Mouse (Mus musculus): Measurements from ENCODE around the gene Fat3. TPM values are rescaled to one million over a fixed set of nuclear protein-coding genes. Genes with fewer than 3 reads are reported as not detected.

Fat3 gene
- total RNA-seq, 1 experiment from 2014 or later = 3.1 TPM

- DNase-seq = no peak
Observed at GRCm38 (mm10) chr9:16014115-16014514, 487.0 kb downstream of the Fat3 start.

GRCm38 (mm10) chr9:16011382-16011781, 489.7 kb downstream of the Fat3 start:
- no peak for DNase-seq

GRCm38 (mm10) chr9:16007516-16007915, 493.6 kb downstream of the Fat3 start:
- no peak for DNase-seq

- no peak for DNase-seq
Observed at GRCm38 (mm10) chr9:16002991-16003390, 498.1 kb downstream of the Fat3 start.

GRCm38 (mm10) chr9:15994762-15995161, 506.3 kb downstream of the Fat3 start:
- no peak for DNase-seq

- no peak for DNase-seq
Observed at GRCm38 (mm10) chr9:15994177-15994576, 506.9 kb downstream of the Fat3 start.

GRCm38 (mm10) chr9:15992158-15992846, 508.8 kb downstream of the Fat3 start:
- DNase-seq = no peak

GRCm38 (mm10) chr9:15978317-15978716, 522.8 kb downstream of the Fat3 start:
- no peak for DNase-seq

GRCm38 (mm10) chr9:15976959-15977663, 524.0 kb downstream of the Fat3 start:
- no peak for DNase-seq

- no peak for DNase-seq
Observed at GRCm38 (mm10) chr9:15975999-15976398, 525.1 kb downstream of the Fat3 start.

GRCm38 (mm10) chr9:15972201-15972600, 528.9 kb downstream of the Fat3 start:
- DNase-seq = no peak

- DNase-seq = no peak
Observed at GRCm38 (mm10) chr9:15971393-15971792, 529.7 kb downstream of the Fat3 start.

GRCm38 (mm10) chr9:15964198-15964597, 536.9 kb downstream of the Fat3 start:
- DNase-seq = peak; percentile 65

- DNase-seq = no peak
Observed at GRCm38 (mm10) chr9:15962886-15963285, 538.2 kb downstream of the Fat3 start.

GRCm38 (mm10) chr9:15958224-15958787, 542.8 kb downstream of the Fat3 start:
- DNase-seq = no peak

- peak; percentile 18 for DNase-seq
Observed at GRCm38 (mm10) chr9:15957816-15958215, 543.3 kb downstream of the Fat3 start.

- DNase-seq = no peak
Observed at GRCm38 (mm10) chr9:15955147-15955782, 545.8 kb downstream of the Fat3 start.

- DNase-seq = no peak
Observed at GRCm38 (mm10) chr9:15954338-15954704, 546.8 kb downstream of the Fat3 start.

- no peak for DNase-seq
Observed at GRCm38 (mm10) chr9:15953585-15954337, 547.3 kb downstream of the Fat3 start.

- no peak for DNase-seq
Observed at GRCm38 (mm10) chr9:15948086-15948485, 553.0 kb downstream of the Fat3 start.

GRCm38 (mm10) chr9:15944182-15944581, 556.9 kb downstream of the Fat3 start:
- no peak for DNase-seq

- no peak for DNase-seq
Observed at GRCm38 (mm10) chr9:15943486-15944153, 557.5 kb downstream of the Fat3 start.

Data from adrenal gland, postnatal 14 days (tissue).